Mouse (Mus musculus): ENCODE measurements at regions not wholly inside any gene's neighbourhood (a gene's known extent, or its start where the extent isn't known, plus 50 kb on each side); places are given as distances from the start of the nearest gene placed in this dataset.
"Not testable (repeated sequence)": the region's sequence is repeated elsewhere in the genome, so short reads cannot be mapped to it uniquely, and the experiment has no call there.

DNA sequence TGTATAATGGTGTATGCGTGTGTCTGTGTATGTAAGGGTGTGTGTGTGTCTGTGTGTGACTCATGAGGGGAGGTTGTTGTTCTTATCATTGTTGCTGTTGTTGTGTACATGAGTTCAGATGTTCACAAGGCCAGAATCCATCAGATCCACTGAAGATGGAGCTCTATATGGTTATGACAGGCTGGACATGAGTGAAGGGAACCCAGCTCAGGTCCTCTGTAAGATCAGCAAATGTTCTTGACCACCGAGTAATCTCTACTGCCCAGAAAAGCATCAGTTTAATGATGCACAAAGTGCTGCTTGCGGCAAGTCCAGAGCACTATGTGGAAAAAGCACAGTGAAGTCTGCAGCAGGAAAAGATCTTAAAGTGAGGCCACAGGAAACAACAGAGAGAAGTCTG is 77.5 kb downstream of the Gm15319 start:
- DNase-seq (ENCODE audit: low spot score in 2 of 2), result not testable (repeated sequence)

DNA sequence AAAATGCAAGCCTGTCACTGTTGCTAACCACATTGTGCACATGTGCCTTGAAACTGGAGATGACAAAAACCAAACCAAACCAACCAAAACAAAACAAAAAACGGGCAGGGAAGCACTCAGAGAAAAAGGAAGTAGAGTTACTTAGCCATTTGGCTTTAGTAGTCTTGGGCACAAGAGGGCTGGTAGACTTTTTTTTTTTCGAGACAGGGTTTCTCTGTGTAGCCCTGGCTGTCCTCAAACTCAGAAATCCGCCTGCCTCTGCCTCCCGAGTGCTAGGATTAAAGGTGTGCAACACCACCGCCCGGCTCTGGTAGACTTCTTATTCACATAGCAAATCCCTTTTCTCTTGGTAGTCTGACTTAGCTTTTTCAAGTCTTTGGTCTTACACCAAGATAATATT is 78.2 kb downstream of the Gm15319 start:
- DNase-seq (ENCODE audit: low spot score in 2 of 2), result not testable (repeated sequence)

DNA sequence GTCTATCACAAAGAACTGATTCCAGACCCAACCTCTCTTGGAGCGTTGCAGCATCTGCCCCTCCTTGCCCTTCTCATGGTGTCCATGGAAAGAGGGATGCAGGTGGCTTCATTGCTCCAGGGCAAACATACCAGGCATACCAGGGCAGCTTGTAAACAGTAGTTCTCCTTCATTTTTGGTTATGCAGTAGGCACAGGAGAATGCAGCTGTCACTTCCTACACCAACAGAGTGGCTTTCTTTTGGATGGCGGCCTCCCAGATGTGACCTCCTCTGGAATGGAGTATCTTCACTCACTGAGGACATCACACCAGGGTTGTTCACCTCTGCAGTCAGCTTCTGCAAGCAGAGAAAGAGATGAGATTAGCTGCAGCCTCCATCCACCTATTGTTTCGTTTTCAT is 79.9 kb downstream of the Gm15319 start:
- DNase-seq (ENCODE audit: low spot score in 2 of 2), result not testable (repeated sequence)

DNA sequence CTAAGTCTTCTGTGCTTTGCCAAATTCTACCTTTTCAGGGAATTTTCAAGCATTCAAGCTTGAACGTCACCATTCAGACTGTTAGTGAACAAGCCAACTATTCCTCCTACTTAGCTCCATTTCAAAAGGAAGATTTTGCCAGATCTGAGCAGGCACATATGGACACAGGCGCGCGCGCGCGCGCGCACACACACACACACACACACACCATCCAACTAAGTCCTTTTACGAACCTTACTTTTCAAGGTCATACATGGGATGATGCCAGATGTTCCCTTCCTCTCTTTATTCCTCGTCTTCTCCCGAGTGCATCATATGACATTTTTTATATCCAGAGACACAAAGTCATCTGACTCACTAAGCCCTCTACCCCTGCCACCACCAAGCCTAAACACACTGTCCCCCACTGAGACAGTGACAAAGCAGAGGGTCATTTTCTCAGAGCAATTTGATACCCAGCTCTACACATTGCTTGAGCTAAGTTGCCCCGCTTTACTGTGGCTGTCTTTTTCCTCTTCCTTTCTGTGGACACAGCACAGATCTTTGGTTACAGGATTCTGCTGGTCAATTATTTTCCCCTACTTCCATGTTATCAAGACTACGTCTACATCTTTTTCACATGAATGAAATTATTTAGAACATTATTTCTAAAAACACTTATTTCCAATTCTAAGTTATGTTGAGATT is 81.7 kb downstream of the Gm15319 start:
- DNase-seq (ENCODE audit: low spot score in 2 of 2), result peak in 1 of 2 experiments; percentile 29

DNA sequence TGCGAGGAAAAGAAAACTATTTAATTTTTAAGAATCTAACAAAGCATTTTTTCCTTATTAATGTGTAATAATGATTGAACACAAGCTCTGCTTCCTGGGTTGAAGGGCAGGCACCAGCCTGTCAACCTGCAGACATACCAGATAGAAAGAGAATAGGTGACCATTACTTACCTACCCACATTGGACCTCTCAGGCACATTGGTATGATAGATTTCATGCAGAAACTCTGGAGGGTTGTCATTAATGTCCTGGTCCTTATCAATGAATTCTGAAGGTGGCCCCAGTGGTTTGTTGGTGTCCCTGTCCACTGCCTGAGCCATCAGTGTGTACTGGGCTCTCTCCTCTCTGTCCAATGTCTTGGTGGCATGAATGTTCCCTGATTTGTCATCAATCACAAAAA is 85.3 kb downstream of the Gm15319 start:
- not testable (repeated sequence) for DNase-seq (ENCODE audit: low spot score in 2 of 2)

DNA sequence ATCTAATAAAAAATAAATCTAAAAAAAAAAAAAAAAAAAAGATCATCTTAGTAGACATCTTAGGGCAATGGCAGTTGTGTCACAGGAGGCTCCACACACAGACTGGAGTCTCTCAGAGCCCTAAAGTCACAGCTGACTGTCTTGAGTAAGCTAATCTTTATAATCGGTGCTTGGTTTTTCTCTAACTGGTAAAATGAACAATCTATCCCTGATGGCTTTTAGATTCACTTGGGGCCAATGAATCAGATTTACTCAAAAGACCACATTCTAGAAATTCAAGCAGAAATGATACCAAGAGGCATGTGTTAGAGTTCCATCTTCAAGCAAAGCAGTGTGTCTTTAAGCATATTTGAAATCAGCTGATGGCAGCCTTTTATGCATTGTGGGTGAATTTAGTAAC is 86.3 kb downstream of the Gm15319 start:
- not testable (repeated sequence) for DNase-seq (ENCODE audit: low spot score in 2 of 2)

DNA sequence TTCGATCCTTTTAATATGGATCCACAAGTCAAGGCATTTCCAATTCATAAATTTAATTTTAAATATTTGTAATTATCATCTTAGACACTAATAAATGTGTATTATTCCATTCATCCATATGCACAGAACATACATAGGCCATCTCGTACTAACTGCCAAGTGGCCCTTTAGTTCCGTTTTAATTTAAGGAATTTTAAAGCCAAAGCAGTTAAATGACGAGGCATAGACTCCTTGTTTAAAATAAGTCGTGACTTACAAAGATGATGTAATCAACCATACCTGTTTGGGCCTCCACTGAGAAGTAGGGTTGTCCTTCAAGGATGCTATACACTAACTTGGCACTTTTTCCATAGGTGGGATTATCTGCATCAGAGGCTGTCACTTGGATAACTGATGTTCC is 89.2 kb downstream of the Gm15319 start:
- not testable (repeated sequence) for DNase-seq (ENCODE audit: low spot score in 2 of 2)

DNA sequence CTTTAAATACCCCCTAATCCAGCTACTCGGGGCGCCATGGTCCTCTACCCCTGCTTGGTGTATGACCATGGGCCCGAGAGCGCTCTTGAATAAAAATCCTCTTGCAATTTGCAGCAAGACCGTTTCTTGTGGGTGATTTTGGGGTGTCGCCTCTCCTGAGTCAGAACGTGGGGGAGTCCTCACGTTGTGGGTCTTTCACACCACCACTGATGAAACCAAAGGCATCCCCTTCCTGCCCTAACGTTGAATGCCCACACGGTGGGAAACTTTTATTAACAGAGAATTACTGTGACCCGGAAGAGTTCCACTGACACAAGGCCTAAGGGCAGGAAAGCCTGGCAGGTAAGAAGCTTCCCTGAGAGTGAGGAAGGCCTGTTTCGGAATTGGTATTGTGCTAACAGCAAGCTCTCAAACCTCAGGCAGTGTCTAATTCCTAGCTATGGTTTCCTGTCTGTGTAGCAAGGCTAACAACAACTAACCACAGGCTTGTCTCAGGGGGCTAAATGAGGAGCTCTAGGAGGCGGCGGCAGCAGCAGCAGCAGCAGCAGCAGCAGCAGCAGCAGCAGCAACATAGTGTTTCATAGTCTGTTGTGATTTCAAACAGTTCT is 95.4 kb downstream of the Gm15319 start:
- not testable (repeated sequence) for DNase-seq (ENCODE audit: low spot score in 2 of 2)

DNA sequence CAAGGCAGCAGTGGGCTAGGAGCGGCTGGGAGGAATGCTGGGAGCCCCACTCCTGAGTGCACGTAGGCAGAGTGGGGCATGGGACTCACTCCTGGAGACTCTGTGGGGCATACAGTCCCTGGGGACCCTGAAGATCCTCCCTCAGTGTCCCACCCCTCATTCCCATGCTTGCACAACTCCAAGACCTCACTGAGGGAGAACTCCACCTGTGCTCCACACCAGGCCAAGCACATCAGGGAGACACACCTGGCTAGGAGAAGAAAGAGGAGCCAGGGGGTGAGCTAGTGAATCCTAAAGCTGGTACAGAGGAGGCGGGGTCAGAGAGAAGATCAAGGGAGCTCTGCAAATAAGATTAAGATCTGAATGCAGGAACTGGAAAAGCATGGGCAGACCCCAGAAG is 96.2 kb downstream of the Gm15319 start:
- DNase-seq (ENCODE audit: low spot score in 2 of 2), result peak in 1 of 2 experiments; percentile 22

DNA sequence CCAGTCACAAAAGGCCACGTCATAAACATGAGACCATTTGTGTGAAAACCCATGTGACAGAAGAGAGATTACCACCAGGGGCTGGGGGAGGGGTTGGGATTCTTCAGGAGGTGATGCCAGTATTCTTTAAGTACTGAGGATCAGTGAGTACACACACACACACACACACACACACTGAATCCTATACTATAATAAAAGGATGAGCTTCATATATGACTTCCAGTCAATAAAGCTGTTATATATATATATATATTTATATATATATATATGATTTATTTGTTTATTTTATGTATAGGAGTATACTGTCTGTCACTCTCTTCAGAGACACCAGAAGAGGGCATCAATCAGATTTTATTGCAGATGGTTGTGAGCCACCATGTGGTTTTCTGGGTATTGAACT is 98.4 kb downstream of the Gm15319 start:
- not testable (repeated sequence) for DNase-seq (ENCODE audit: low spot score in 2 of 2)

DNA sequence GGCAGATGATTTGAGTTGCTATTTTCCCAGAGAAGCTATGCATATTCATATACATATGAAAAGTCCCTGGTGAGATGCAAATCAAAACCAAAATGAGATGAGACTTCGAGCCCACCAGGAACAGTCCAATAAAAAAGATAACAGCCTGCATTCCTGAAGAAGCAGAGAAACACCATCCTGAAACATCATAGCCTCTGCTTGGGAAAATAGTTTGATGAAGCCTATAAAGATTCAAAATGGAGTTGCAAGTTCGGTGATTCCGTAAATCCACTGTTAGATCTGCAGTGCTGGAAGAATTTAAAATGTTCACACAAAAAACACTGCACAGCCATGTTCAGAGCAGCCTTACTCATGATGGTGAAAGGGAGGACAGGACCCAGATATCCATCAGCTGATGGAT is 98.9 kb downstream of the Gm15319 start:
- peak in 1 of 2 experiments; percentile 32 for DNase-seq (ENCODE audit: low spot score in 2 of 2)

DNA sequence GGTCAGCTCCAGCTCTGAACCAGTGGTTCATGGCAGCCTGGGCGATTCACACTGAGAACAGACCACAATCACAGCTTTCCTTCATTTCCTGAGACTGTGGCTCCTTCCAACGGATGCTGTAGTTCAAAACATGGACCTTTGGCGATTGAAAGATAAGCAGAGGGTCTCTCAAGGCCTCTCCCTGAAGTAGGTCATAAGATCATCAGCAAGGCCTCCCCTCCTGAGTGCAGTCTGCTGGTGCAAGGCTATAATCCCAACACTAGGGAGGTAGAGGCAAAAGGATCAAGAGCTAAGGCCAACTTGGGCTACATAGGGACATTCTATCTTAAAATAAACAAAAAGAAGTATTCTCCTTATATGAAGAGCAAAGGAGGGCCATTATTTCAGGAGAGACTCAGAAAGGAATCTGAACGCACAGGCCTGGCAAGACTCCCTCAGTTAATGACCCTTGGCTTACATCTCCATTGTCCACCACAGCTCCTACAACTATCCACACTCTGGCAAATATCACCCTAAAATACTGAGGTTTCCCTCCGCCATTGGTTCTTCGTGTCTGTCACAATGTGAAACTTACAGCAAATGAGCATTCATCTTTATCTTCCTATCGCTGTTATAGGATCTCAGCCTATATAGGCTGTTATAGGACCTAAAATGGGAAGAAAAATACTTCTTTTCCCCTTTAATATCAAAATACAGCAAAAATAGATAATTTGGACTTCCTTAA is 100.0 kb downstream of the Gm15319 start:
- peak in 1 of 2 experiments; percentile 29 for DNase-seq (ENCODE audit: low spot score in 2 of 2)

DNA sequence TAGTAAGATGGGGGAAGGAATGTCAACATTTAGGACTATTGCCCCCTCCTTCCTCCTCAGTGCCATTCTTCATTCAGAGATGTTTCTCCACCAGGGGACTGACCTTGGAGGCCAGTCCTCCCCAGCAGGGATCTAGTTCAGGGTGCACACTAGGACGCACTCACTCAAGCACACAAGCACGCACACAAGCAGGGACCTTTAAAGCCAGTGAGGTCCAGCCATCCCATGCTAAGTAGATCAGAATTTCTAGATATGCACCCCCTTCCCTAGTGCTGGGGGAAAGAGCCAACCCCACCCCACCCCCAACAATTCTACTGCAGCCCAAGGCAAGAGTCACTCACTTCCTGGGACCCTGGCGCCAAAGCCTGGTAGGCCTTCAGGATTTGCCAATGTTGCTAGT is 100.8 kb downstream of the Gm15319 start:
- DNase-seq (ENCODE audit: low spot score in 2 of 2), result not testable (repeated sequence)

DNA sequence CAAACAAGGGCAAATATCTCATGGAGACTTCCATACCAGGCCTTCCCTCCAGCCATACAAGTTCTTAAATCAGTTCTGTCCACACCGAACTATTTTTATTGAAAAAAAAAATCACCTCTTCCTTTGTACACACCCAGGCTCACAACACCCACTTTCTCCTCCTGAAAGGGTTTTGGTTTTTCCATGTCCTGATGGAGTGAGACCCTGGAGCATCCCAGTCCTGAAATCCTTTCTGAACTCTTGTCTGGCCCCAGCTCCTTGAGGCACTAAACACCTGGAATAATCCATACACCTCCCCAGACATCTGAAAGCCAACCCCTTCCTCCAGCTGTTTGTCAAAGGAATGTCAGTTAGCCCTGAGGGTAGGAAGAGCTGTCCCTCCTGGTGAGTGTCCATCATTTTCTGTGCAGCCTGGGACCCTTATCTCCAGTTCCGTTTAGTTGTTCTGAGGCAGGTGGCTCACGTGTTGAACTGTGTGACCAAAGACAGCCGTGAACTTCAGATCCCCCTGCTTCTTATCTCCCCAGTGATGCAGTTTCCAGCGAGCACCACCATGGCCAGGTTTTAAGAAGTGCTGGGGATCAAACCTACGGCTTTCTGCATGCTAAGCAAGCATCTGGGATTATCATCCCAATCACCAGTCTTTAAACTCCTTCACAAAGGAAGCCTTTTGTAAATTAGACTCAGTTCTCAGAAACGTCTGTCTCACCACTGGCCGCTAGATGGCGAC is 101.4 kb downstream of the Gm15319 start:
- DNase-seq (ENCODE audit: low spot score in 2 of 2), result not testable (repeated sequence)

DNA sequence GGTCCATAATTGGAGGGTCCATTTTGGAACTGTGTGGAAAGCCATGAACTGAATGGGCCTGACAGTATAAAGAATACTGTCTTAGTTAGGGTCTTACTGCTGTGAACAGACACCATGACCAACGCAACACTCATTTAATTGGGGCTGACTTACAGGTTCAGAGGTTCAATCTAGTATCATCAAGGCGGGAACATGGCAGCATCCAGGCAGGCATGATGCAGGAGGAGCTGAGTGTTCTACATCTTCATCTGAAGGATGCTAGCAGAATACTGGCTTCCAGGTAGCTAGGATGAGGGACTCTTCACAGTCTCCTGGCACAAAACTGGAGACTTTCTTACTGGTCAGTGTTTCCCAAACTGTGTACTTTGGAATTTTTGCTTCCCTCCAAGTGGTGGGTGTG is 102.0 kb downstream of the Gm15319 start:
- peak in 1 of 2 experiments; percentile 39 for DNase-seq (ENCODE audit: low spot score in 2 of 2)

DNA sequence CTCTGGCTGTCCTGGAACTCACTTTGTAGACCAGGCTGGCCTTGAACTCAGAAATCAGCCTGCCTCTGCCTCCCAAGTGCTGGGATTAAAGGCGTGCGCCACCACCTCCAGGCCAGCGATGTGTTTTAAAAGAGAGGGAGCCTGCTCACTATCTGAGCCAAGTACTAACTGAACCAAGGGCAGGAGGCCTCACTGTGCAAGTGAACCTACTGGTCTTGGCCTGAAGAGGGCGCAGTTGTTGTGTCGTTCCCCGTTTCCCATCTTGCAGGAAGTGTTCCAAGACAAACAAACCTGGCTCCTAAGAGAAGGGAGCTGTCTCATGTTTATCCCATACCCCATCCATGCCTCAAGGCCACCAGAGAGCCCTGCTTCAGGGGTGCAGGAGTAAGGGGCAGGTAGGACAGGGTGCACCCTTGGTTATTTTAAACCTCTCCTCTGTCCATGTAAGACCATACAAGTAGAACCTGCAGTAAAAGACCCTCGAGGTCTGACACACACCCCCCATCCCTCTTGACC is 102.8 kb downstream of the Gm15319 start:
- DNase-seq (ENCODE audit: low spot score in 2 of 2), result not testable (repeated sequence)

DNA sequence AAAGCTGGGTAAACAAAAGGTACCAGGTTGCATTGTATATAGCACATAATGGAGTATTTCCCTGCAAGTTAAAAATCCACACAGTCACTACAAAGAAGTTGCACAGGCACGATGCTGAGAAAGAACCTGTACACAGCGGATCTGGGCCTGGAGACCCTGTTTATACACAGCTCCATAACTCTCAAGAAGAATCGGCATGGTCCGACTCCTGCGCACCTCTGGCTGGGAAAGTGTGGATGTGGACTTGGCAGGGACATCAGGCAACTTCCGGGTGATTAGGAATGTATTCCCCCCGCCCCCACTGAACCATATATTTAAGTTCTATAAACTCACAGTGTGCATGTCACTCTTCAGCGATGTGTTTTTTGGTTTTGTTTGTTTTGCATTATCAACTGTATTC is 103.3 kb downstream of the Gm15319 start:
- DNase-seq (ENCODE audit: low spot score in 2 of 2), result peak in 1 of 2 experiments; percentile 27
